In the genomic region with DNA sequence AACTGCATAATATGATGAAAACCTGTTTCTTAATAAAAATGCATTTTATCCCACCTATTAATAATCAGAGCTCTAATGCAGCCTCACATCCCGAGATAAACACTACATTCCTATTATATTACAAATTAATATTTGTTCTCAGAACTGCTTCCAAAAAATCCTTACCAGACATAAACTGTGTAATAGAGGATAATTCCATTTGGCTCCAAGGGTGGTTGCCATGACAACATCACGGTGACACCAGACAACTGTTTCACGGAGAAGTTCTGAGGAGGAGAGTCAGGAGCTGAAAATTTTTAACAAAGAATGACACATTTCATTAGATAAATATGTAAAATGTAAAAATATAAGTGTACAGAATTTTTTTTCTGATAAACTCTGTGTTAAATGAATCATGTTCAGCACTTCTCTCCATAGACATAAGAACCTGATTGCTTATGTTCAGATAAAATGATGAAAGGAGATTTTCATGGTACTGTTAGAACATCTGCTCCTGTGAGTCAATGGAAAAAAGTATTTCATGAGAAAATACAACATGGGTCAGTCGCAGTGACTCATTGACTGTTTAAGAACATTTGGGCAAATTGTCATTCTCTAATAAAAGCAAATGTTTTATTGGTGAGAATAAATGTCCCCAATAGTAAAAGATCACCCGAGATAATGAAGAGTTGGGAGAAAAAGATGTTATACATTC, we compare ENCODE assay signal across 11 mouse cellular contexts. TPM values are rescaled to one million over a fixed set of nuclear protein-coding genes. Genes with fewer than 3 reads are reported as not detected.
A peak's percentile ranks its signal among the peaks of the same experiment; 100 is the strongest.
DNase-seq lines count a peak whose midpoint lies in the region; ATAC-seq lines count a peak whose summit lies in the region.
"Had no signal": no experiment of that assay in that cellular context is flagged by ENCODE, and none has a peak within 500 bp of the region (broad histone marks: within the 10 kb centered on the region; RNA-seq: fewer than 3 reads in every experiment).

No protein-coding gene starts in this region.

- H3K4me1 ChIP-seq in hindbrain, embryonic 14.5 days (replicated peaks; ENCODE audit: control insufficient read depth, insufficient read depth, low read length), result no peaks in the 10 kb centered on the region; the same call in 1 of the 2 replicates
- H3K4me1 ChIP-seq in hindbrain, embryonic 10.5 days (replicated peaks), result no peaks in the 10 kb centered on the region
- H3K4me1 ChIP-seq: limb, embryonic 13.5 days had no signal

- 41% methylated on average over 5 of the region's 5 CpGs for WGBS in hindbrain, embryonic 14.5 days
- 62% methylated on average over 5 of the region's 5 CpGs for WGBS in hindbrain, embryonic 10.5 days

- no peak overlapping the region for H3K4me2 ChIP-seq in hindbrain, embryonic 14.5 days (replicated peaks)
- H3K4me2 ChIP-seq: limb, embryonic 13.5 days had no signal

- no peaks in the 10 kb centered on the region for H3K27me3 ChIP-seq in hindbrain, embryonic 14.5 days (ENCODE audit: control insufficient read depth, insufficient read depth, low read length)
- no peaks in the 10 kb centered on the region for H3K27me3 ChIP-seq in hindbrain, embryonic 10.5 days (ENCODE audit: insufficient read depth, poor library complexity, severe bottlenecking)
- H3K27me3 ChIP-seq: limb, embryonic 13.5 days; Patski had no signal

- H3K4me3 ChIP-seq in hindbrain, embryonic 14.5 days (replicated peaks; ENCODE audit: low read length), result no peak overlapping the region
- H3K4me3 ChIP-seq in hindbrain, embryonic 10.5 days, result no peak overlapping the region
- H3K4me3 ChIP-seq: limb, embryonic 13.5 days had no signal

- ATAC-seq in hindbrain, embryonic 14.5 days (ENCODE audit: low FRiP score), result 0 out of 2 replicates have a peak, but pooled peaks have one; percentile 65
- no peak for ATAC-seq in cerebellum, adult (ENCODE audit: insufficient number of reproducible peaks, low FRiP score, low TSS enrichment)
- ATAC-seq: Patski had no signal

- no peaks in the 10 kb centered on the region for H3K36me3 ChIP-seq in hindbrain, embryonic 14.5 days (replicated peaks; ENCODE audit: control insufficient read depth, insufficient read depth)
- H3K36me3 ChIP-seq in hindbrain, embryonic 10.5 days, result no peaks in the 10 kb centered on the region
- H3K36me3 ChIP-seq: limb, embryonic 13.5 days had no signal

- H3K9ac ChIP-seq in hindbrain, embryonic 14.5 days, result no peak overlapping the region
- H3K9ac ChIP-seq: limb, embryonic 13.5 days had no signal

- no peak overlapping the region for H3K27ac ChIP-seq in hindbrain, embryonic 14.5 days
- H3K27ac ChIP-seq in hindbrain, embryonic 10.5 days, result no peak overlapping the region
- H3K27ac ChIP-seq: limb, embryonic 13.5 days had no signal

- intact Hi-C loops in heart, postnatal 36 days (cut with DNase I), result no loop called here

- no peaks in the 10 kb centered on the region for H3K9me3 ChIP-seq in hindbrain, embryonic 14.5 days (ENCODE audit: control insufficient read depth, low read length)
- no peaks in the 10 kb centered on the region for H3K9me3 ChIP-seq in hindbrain, embryonic 10.5 days
- H3K9me3 ChIP-seq: limb, embryonic 13.5 days had no signal

- peak; percentile 68 for DNase-seq in hindbrain, embryonic 14.5 days (ENCODE audit: low spot score)
- DNase-seq in hindbrain, embryonic 10.5 days (ENCODE audit: low spot score), result no peak
- peak; percentile 9 to 12 for DNase-seq in adrenal gland, postnatal 36 days
- peak; percentile 11 to 17 for DNase-seq in heart, postnatal 36 days
- peak; percentile 53 for DNase-seq in lung, postnatal 25 days (ENCODE audit: low spot score)
- peak; percentile 4 to 10 for DNase-seq in urinary bladder, postnatal 36 days (ENCODE audit: low spot score in 2 of 2)
- no peak for DNase-seq in thymus, postnatal 0 days (ENCODE audit: low spot score)

RNA-seq across cellular contexts. Expression of a gene that starts 57.3 kb away (rescaled TPM):
- 0.14 and 0.24 TPM in 2 replicates for polyA plus RNA-seq in hindbrain, embryonic 14.5 days (2014; fragmentation: Nextera tagmentation; extraction: Ambion mirVana)
- 0.02 and 0.07 TPM in 2 replicates for polyA plus RNA-seq in hindbrain, embryonic 10.5 days (2016; fragmentation: Nextera tagmentation; extraction: Ambion mirVana)
- under 1 TPM; 0.07 to 0.16 TPM for total RNA-seq in adrenal gland, postnatal 36 days (2021)
- total RNA-seq in heart, postnatal 36 days (2021), result under 1 TPM; 0.08 to 0.14 TPM
- 0.34 and 0.37 TPM in 2 replicates for polyA plus RNA-seq in thymus, postnatal 0 days (2015; fragmentation: Nextera tagmentation; extraction: Ambion mirVana)
- polyA plus RNA-seq: small intestine, adult 2 months had no signal

Comparison
In these comparisons a context has a peak if more than half of its experiments do, and no peak if none do; other contexts are left out.
1. DNase-seq: peak in hindbrain, embryonic 14.5 days (single experiment), adrenal gland, postnatal 36 days (2 of 2), heart, postnatal 36 days (2 of 2), lung, postnatal 25 days (single experiment) and urinary bladder, postnatal 36 days (2 of 2); none in hindbrain, embryonic 10.5 days (single experiment) and thymus, postnatal 0 days (single experiment).